Mouse (Mus musculus) adrenal gland, adult 18-20 months (tissue): ENCODE measurements around the gene Olfr96. TPM values are rescaled to one million over a fixed set of nuclear protein-coding genes. Genes with fewer than 3 reads are reported as not detected.
A peak's percentile ranks its signal among the peaks of the same experiment; 100 is the strongest.

Experiments used
- DNase-seq, 2 experiments: peaks; one replicate each; pipeline ENCODE4 v3.0.0; 2021 to 2022; ENCODE audit warnings: low spot score in 2 of 2
- total RNA-seq, 2 experiments: library from RNA; stranded (reverse); gene quantifications; 1 replicate in 1 of 2; 2 replicates in 1 of 2; pipeline ENCODE4 v1.2.3; 2021

Olfr96 gene
- total RNA-seq, 2 experiments from 2014 or later = not detected

DNA sequence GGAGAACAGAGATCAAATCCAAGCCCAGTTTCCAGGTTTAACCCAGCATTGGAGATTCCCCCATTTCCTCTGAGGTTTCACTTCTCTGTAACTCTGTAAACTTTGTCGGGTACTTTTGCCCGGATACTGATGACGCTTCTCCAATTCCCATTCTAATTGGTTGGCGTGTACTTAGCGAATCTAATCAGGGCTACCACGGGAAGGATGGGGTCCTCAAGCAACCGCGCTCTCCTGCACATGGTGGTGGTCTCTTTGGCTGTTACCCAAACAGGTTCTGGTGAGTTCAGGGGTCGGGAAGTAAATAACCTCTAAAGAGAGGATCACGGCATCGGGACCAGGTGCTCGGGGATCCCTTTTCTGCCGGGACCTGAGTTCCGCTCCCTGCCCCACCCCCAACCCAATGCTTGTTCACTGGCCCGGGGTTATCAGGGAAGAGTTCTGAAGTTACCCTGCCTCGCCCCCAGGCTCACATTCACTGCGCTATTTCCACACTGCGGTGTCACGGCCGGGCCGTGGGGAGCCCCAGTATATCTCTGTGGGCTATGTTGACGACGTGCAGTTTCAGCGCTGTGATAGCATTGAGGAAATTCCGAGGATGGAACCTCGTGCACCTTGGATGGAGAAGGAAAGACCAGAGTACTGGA, 50.2 kb downstream of the Olfr96 start, which contains the start of gene H2-M3:
TSS of gene H2-M3 (plus strand) at position 163 of the 644 bp plus-strand sequence.
- DNase-seq = peak; percentile 91

DNA sequence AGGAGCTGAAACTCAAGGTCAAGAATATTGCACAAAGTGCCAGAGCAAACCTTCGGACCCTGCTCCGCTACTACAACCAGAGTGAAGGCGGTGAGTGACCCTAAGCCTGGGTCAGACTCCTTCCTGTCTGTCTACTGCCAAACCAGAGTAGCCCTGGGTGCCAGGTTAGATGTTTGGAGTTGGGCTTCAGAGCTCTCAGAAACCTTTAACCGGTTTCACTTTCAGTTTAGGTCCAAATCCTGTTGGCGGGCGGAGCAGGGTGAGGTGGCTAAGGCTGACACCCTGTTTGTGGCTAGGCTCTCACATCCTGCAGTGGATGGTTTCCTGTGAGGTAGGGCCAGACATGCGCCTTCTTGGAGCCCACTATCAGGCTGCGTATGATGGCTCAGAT, 50.8 kb downstream of the Olfr96 start:
- peak in 1 of 2 experiments; percentile 37 for DNase-seq

DNA sequence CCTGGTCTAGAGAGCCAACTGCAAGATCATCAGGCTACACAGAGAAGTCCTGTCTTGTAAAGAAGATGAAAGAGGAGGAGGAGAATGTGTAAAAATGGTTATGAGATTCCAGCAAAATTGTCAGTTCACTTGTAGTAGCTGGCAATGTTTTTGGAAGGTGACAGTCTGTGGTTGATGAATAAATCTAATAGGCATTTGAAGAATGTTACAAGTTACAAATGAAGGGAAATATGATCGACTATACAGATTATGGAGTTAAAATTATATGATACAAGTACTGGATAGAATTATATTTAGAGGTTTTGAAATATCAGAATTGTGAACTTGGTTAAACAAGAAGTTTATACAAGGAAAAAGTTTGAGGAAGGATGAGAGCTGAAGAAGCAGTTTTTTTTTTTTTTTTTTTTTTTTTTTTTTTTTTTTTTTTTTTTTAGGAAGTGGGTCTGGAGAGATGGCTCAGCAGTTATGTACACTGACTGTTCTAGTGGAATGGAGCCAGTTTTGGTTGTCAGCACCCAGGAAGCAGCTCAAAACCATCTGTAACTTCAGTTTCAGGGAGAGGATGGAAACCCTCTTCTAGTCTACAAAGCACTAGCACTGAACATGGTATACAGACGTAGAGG, 55.8 kb downstream of the Olfr96 start:
- DNase-seq = no peak

Other genes with a start within 250 kb of the Olfr96 start
- not detected for gene 2410137M14Rik, start 238.9 kb upstream of the Olfr96 start, total RNA-seq
- not detected for gene H2-M5, start 230.6 kb upstream of the Olfr96 start, total RNA-seq
- gene Zfp57, start 219.0 kb upstream of the Olfr96 start, total RNA-seq = 1 to 10 TPM; 2.5 to 3.5 TPM
- not detected for gene Mog, start 196.7 kb upstream of the Olfr96 start, total RNA-seq
- 10 to 100 TPM; 23.3 to 28.6 TPM for gene Gabbr1, start 174.2 kb upstream of the Olfr96 start, total RNA-seq
- not detected for gene Olfr90, start 131.6 kb upstream of the Olfr96 start, total RNA-seq
- gene Olfr91, start 121.9 kb upstream of the Olfr96 start, total RNA-seq = not detected
- gene Olfr92, start 100.1 kb upstream of the Olfr96 start, total RNA-seq = not detected
- gene Olfr93, start 58.7 kb upstream of the Olfr96 start, total RNA-seq = not detected
- gene Ubd, start 26.3 kb upstream of the Olfr96 start, total RNA-seq = under 1 TPM in 1 of 2 experiments, not detected in 1; 0.67 TPM
- gene Olfr94, start 19.2 kb upstream of the Olfr96 start, total RNA-seq = not detected
- not detected for gene Olfr95, start 7.0 kb upstream of the Olfr96 start, total RNA-seq
- gene Olfr97, start 17.2 kb downstream of the Olfr96 start, total RNA-seq = not detected
- gene Olfr98, start 43.6 kb downstream of the Olfr96 start, total RNA-seq = not detected
- 1 to 10 TPM; 5.1 to 8.1 TPM for gene H2-M3, start 50.1 kb downstream of the Olfr96 start, total RNA-seq
- not detected for gene Olfr99, start 63.3 kb downstream of the Olfr96 start, total RNA-seq
- not detected for gene Olfr101, start 84.2 kb downstream of the Olfr96 start, total RNA-seq
- not detected for gene Olfr102, start 96.9 kb downstream of the Olfr96 start, total RNA-seq
- gene Olfr103, start 119.6 kb downstream of the Olfr96 start, total RNA-seq = not detected
- not detected for gene Olfr104-ps, start 139.4 kb downstream of the Olfr96 start, total RNA-seq
- not detected for gene Olfr105-ps, start 158.9 kb downstream of the Olfr96 start, total RNA-seq
- not detected for gene Olfr106-ps, start 170.2 kb downstream of the Olfr96 start, total RNA-seq
- gene Olfr107, start 179.1 kb downstream of the Olfr96 start, total RNA-seq = not detected
- gene Olfr108, start 225.3 kb downstream of the Olfr96 start, total RNA-seq = not detected
- gene Olfr109, start 238.8 kb downstream of the Olfr96 start, total RNA-seq = not detected